Mouse (Mus musculus) kidney, embryonic 14.5 days (tissue): ENCODE results near the gene Tmem106b. TPM values are rescaled to one million over a fixed set of nuclear protein-coding genes. Genes with fewer than 3 reads are reported as not detected.

Source experiments
- ATAC-seq: fragments of 200-750 bp; cut with Nextera tagmentation; 2 replicates; pipeline ENCODE4 v1.8.0; 2017; ENCODE audit warnings: moderate number of reproducible peaks, mild to moderate bottlenecking, moderate TSS enrichment, moderate library complexity; ENCODE audit not compliant: low FRiP score, low TSS enrichment
- H3K27ac ChIP-seq: fragments of 300-500 bp; sonication (generic); 2 replicates; pipeline ENCODE4 v1.5.1; 2014; ENCODE audit warnings: low read depth, mild to moderate bottlenecking, low read length, moderate library complexity, mixed read lengths
- H3K27me3 ChIP-seq: fragments of 300-500 bp; sonication (generic); 2 replicates; pipeline ENCODE4 v1.6.1; 2014; ENCODE audit warnings: mild to moderate bottlenecking, low read length; ENCODE audit not compliant: control insufficient read depth, insufficient read depth
- H3K36me3 ChIP-seq: fragments of 300-500 bp; sonication (generic); 2 replicates; pipeline ENCODE4 v1.6.1; 2014; ENCODE audit warnings: low read length, mixed read lengths; ENCODE audit not compliant: control insufficient read depth, insufficient read depth
- H3K4me1 ChIP-seq: fragments of 300-500 bp; sonication (generic); 2 replicates; pipeline ENCODE4 v1.6.1; 2014; ENCODE audit warnings: low read length, mixed read lengths; ENCODE audit not compliant: control insufficient read depth, insufficient read depth
- H3K4me2 ChIP-seq: fragments of 300-500 bp; sonication (generic); replicated peaks from 2 replicates; pipeline ENCODE4 v1.6.1; 2014; ENCODE audit warnings: low read depth, mild to moderate bottlenecking, low read length
- H3K4me3 ChIP-seq: fragments of 300-500 bp; sonication (generic); 2 replicates; pipeline ENCODE4 v1.5.1; 2014; ENCODE audit warnings: mild to moderate bottlenecking, low read length
- H3K9ac ChIP-seq: fragments of 300-500 bp; sonication (generic); 2 replicates; pipeline ENCODE4 v1.6.1; 2014; ENCODE audit warnings: low read depth, mild to moderate bottlenecking, low read length, moderate library complexity
- H3K9me3 ChIP-seq: fragments of 300-500 bp; sonication (generic); 2 replicates; pipeline ENCODE4 v1.6.1; 2016; ENCODE audit warnings: low read length; ENCODE audit not compliant: control insufficient read depth
- WGBS: fragments of 180-500 bp; shearing (Covaris S2); extraction: QIAGEN DNeasy Blood & Tissue Kit; methylation state at CpG from one replicate; pipeline ENCODE4 v1.1.7; 2014; 5-methylcytosine and 5-hydroxymethylcytosine counted together
- polyA plus RNA-seq: library from polyadenylated mRNA; unstranded; fragments of >200 nt; fragmentation: Nextera tagmentation; extraction: Ambion mirVana; gene quantifications from 2 replicates; pipeline ENCODE4 v1.2.1, GENCODE M21; 2014

Tmem106b gene
- polyA plus RNA-seq, 1 experiment from 2014 or later = 41.1 TPM

DNA sequence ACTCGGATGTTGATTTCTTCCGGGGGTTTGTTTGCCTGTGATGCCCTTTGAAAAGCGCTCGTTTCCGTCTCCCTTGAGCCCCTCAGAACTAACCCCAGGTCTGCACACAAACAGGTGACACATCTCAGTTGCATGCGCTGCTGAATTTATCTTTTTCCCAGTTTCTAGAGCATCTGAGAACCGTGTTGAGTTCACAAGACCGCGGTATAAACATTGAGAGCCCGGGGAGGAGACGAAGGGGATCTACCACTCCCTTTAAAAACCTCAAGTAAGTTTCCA, 527 bp downstream of the Tmem106b start:
- peak overlapping the region; percentile 93 for H3K4me3 ChIP-seq
- 0% methylated on average over 11 of the region's 11 CpGs for WGBS
- H3K9ac ChIP-seq = peak overlapping the region; percentile 94

GRCm38 (mm10) chr6:13070485-13070884, 926 bp downstream of the Tmem106b start:
- Histone ChIP-seq H3K9ac (peak overlapping the region; percentile 94), H3K4me3 (peak overlapping the region; percentile 93), H3K4me2 (peak overlapping the region; percentile 62), H3K27ac (no peak overlapping the region), H3K4me1 (no peaks in the 10 kb centered on the region), H3K9me3 (no peaks in the 10 kb centered on the region), H3K36me3 (peaks cover 14% of the 10 kb centered on the region; the same call in 1 of the 2 replicates), H3K27me3 (no peaks in the 10 kb centered on the region)
- ATAC-seq = peak; percentile 20
- WGBS = 54% methylated on average over 4 of the region's 4 CpGs

More for the DNA sequence above, 527 bp downstream of the Tmem106b start:
- peak overlapping the region; percentile 62 for H3K4me2 ChIP-seq
- H3K36me3 ChIP-seq = peaks cover 11% of the 10 kb centered on the region; the same call in 1 of the 2 replicates
- no peak overlapping the region for H3K27ac ChIP-seq
- no peaks in the 10 kb centered on the region for H3K4me1 ChIP-seq
- H3K9me3 ChIP-seq = no peaks in the 10 kb centered on the region
- ATAC-seq = no peak; the same call in 1 of the 2 replicates
- no peaks in the 10 kb centered on the region for H3K27me3 ChIP-seq

DNA sequence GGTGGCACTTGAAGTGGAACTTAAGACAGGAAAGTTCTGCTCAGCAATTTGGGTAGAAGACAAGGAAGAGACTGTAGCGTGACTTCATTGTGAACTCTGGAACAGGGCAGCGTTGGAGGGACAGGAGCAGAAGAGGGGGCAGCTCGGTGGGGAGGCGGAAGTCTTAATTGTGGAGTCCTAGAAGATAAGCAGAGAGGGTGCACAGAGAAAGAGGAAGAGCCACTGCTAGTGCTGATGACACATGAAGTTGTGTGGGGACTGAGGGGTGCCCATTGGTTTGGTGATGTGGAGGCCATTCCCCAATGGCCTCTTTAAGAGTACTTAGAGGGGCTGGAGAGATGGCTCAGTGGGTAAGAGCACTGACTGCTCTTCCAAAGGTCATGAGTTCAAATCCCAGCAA, 3.5 kb downstream of the Tmem106b start:
- Histone ChIP-seq H3K27me3 (no peaks in the 10 kb centered on the region), H3K9ac (no peak overlapping the region), H3K27ac (no peak overlapping the region), H3K4me1 (no peaks in the 10 kb centered on the region), H3K4me2 (no peak overlapping the region), H3K9me3 (no peaks in the 10 kb centered on the region), H3K36me3 (peaks cover 19% of the 10 kb centered on the region; the same call in 1 of the 2 replicates), H3K4me3 (no peak overlapping the region)
- WGBS = 94% methylated on average over 4 of the region's 4 CpGs
- no peak for ATAC-seq

DNA sequence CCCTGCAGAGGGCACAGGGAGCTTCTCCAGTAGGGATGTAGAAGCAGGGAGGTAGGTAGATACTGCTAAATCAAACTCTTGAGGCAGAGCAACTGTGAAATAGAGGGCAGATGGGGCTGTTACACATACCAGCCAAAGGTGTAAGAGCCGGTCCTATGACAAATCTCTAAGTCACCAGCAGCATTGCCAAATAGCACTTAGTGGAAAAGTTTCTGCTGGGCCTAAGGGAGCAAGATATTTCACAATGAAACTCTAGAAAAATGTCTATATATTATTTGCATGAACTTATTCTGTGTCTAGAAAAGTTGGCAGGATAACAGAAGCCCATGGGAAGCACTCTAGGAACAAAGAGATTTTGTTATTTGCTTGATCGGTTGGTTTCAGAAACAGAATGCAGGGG, 4.3 kb downstream of the Tmem106b start:
- H3K36me3 ChIP-seq = peaks cover 26% of the 10 kb centered on the region
- H3K4me1 ChIP-seq = no peaks in the 10 kb centered on the region
- no peak overlapping the region for H3K9ac ChIP-seq
- no peak for ATAC-seq
- no peaks in the 10 kb centered on the region for H3K27me3 ChIP-seq
- WGBS = 93% methylated on average over 2 of the region's 2 CpGs
- no peaks in the 10 kb centered on the region for H3K9me3 ChIP-seq
- no peak overlapping the region for H3K27ac ChIP-seq
- H3K4me3 ChIP-seq = no peak overlapping the region
- no peak overlapping the region for H3K4me2 ChIP-seq

DNA sequence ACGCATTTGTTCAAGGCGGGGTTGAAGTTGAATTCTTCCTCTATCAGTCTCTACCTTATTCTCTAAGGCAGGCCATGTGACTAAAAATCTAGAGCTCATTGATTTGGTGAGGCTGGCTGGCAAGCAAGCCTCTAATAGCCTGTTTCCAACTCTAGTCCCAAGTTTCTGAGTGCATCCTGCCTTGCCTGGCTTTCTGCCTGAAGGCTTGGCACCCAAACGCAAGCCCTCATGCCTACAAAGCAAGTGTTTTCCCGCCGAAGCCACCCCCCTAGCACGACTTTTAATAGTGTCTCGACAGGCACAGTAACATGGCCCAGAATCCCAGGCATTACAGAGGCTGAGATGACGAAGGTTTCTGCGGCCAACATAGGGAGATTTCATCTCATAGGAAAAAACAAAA, 13.3 kb downstream of the Tmem106b start:
- Histone ChIP-seq H3K27ac (no peak overlapping the region), H3K27me3 (no peaks in the 10 kb centered on the region), H3K4me2 (no peak overlapping the region), H3K4me3 (no peak overlapping the region), H3K9me3 (no peaks in the 10 kb centered on the region), H3K36me3 (peaks cover 51% of the 10 kb centered on the region), H3K4me1 (no peaks in the 10 kb centered on the region), H3K9ac (no peak overlapping the region)
- no peak for ATAC-seq
- 96% methylated on average over 9 of the region's 9 CpGs for WGBS

DNA sequence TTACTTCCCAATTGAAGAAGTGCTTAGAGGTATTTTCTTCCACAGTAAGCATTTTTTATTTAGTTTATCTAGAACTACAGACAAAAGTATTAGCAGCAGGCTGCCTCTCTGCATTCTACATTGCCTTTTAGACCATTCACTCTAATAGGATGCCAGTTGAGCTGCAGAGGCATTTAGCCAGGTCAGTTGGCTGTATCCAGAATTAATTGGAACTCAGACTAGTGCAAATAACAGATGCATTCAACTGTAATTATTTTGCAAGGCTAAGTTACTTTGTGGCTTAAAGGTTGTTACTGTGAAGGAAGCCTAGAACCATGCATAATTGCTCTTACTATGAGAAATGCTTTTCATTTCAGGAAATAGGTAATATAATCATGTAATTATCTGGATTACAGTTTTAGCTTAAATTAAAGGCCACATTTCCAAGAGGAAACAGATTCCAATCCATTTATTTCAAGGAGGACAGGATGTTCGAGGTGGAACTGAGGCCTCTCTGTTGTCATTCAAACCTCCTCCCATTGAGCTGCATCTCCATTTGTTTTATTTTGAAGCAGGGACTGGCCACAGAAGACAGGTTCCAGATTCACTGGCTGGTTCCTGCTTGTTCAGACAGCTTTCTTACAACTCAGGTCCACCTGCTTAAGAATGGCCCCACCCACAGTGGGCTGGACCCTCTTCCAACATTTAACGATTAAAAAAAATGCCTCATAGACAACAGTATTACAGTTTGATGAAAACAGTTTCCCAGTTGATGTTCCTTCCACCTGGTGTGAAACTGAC, 27.3 kb downstream of the Tmem106b start:
- Histone ChIP-seq H3K4me1 (no peaks in the 10 kb centered on the region), H3K27ac (no peak overlapping the region), H3K9ac (no peak overlapping the region), H3K27me3 (no peaks in the 10 kb centered on the region), H3K36me3 (no peaks in the 10 kb centered on the region), H3K4me2 (no peak overlapping the region), H3K9me3 (no peaks in the 10 kb centered on the region), H3K4me3 (no peak overlapping the region)
- 79% methylated on average over 2 of the region's 2 CpGs for WGBS
- ATAC-seq = no peak

- Histone ChIP-seq H3K4me3 (no peak overlapping the region), H3K27ac (no peak overlapping the region), H3K9ac (no peak overlapping the region), H3K4me2 (no peak overlapping the region), H3K36me3 (no peaks in the 10 kb centered on the region), H3K27me3 (no peaks in the 10 kb centered on the region), H3K4me1 (no peaks in the 10 kb centered on the region), H3K9me3 (no peaks in the 10 kb centered on the region)
- no peak for ATAC-seq
- WGBS = 76% methylated on average over 2 of the region's 2 CpGs
Observed at GRCm38 (mm10) chr6:13100137-13100536, 30.6 kb downstream of the Tmem106b start.

- H3K4me3 ChIP-seq = no peak overlapping the region
- H3K4me1 ChIP-seq = no peaks in the 10 kb centered on the region
- H3K9me3 ChIP-seq = no peaks in the 10 kb centered on the region
- no peak overlapping the region for H3K27ac ChIP-seq
- no peak for ATAC-seq
- no peaks in the 10 kb centered on the region for H3K27me3 ChIP-seq
- no peak overlapping the region for H3K9ac ChIP-seq
- no peaks in the 10 kb centered on the region for H3K36me3 ChIP-seq
- H3K4me2 ChIP-seq = no peak overlapping the region
- WGBS = 73% methylated on average over 1 of the region's 1 CpGs
Observed at GRCm38 (mm10) chr6:13108662-13109061, 39.1 kb downstream of the Tmem106b start.

DNA sequence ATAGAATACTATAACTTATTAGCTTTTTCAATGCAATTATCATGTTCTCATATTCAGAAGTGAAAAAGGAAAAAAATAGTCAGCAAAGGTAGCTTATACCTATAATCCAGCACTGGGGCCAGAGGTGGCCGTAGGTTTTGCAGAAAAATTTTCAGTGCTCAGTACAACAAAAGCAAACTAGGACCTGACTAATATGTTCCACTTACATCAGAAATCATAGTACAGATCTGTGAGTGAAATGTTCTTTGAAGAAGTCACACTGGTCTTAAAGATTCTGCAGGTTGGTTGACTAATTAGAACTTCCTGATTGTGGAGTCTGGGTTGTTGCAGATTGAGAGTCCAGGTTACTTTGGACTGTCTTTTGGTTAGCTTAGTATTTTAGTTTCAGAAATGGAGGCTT, 67.7 kb downstream of the Tmem106b start:
- ATAC-seq = no peak
- no peak overlapping the region for H3K4me2 ChIP-seq
- H3K4me3 ChIP-seq = no peak overlapping the region
- H3K9ac ChIP-seq = no peak overlapping the region
- WGBS = 95% methylated on average over 1 of the region's 1 CpGs
- no peak overlapping the region for H3K27ac ChIP-seq
- H3K9me3 ChIP-seq = no peaks in the 10 kb centered on the region
- no peaks in the 10 kb centered on the region for H3K36me3 ChIP-seq
- H3K4me1 ChIP-seq = no peaks in the 10 kb centered on the region
- H3K27me3 ChIP-seq = no peaks in the 10 kb centered on the region
